Mouse (Mus musculus): ENCODE measurements around the gene Paqr6. TPM values are rescaled to one million over a fixed set of nuclear protein-coding genes. Genes with fewer than 3 reads are reported as not detected.

Gene Paqr6
- 15.9 and 17.2 TPM in 2 replicates for polyA plus RNA-seq (2012; rRNA removed)
- polyA plus RNA-seq (2014; fragmentation: Nextera tagmentation; extraction: Ambion mirVana), result 13.9 and 15.1 TPM in 2 replicates

GRCm38 (mm10) chr3:88364337-88364736 is at the start of gene Paqr6:
Gene Paqr6 (plus strand): TSS chr3:88364584.
- Histone ChIP-seq H3K27me3 (ENCODE audit: control insufficient read depth, insufficient read depth, low read length) (peaks cover 16% of the 10 kb centered on the region), H3K4me2 (replicated peaks; ENCODE audit: low read depth, low read length, severe bottlenecking) (peak within 1 kb of the TSS; percentile 40), H3K4me1 (ENCODE audit: control insufficient read depth, insufficient read depth, low read length) (0 out of 2 replicates have a peak, but pooled peaks cover 5% of the 10 kb centered on the region), H3K9me3 (ENCODE audit: control insufficient read depth, low read length) (no peaks in the 10 kb centered on the region), H3K36me3 (ENCODE audit: control insufficient read depth, insufficient read depth, low read length) (peaks cover 30% of the 10 kb centered on the region), H3K27ac (replicated peaks; ENCODE audit: low read depth, low read length) (0 out of 2 replicates have a peak within 1 kb of the TSS, but pooled peaks have one; percentile 7), H3K9ac (ENCODE audit: low read depth, low read length, severe bottlenecking) (peak within 1 kb of the TSS; percentile 22; the same call in 1 of the 2 replicates), H3K4me3 (replicated peaks; ENCODE audit: low read length) (peak within 1 kb of the TSS; percentile 24)
- no peak for TF ChIP-seq POLR2A (IDR thresholded peaks at IDR 0.05; ENCODE audit: borderline replicate concordance, extremely low read depth, insufficient read depth, insufficient read length)
- 0 out of 2 replicates have a peak, but pooled peaks have one; percentile 31 for ATAC-seq (ENCODE audit: low FRiP score, low read depth)
- peak; percentile 52 for DNase-seq (ENCODE audit: low spot score)
- 2% methylated on average over 15 of the region's 16 CpGs for WGBS

GRCm38 (mm10) chr3:88324951-88325405 is 39.4 kb upstream of the Paqr6 start, which contains the start of gene Glmp:
Gene Glmp (plus strand): TSS chr3:88325023.
- peak within 1 kb of the TSS; percentile 80 for H3K4me3 ChIP-seq (replicated peaks; ENCODE audit: low read length)
- ATAC-seq (ENCODE audit: low FRiP score, low read depth) (peak; percentile 83), DNase-seq (ENCODE audit: low spot score) (peak; percentile 84)
- H3K27ac ChIP-seq (replicated peaks; ENCODE audit: low read depth, low read length), result no peak within 1 kb of the TSS
- H3K4me2 ChIP-seq (replicated peaks; ENCODE audit: low read depth, low read length, severe bottlenecking), result peak within 1 kb of the TSS; percentile 80
- 2% methylated on average over 10 of the region's 10 CpGs for whole genome bisulfite sequencing
- peaks cover 7% of the 10 kb centered on the region for H3K4me1 ChIP-seq (ENCODE audit: control insufficient read depth, insufficient read depth, low read length)
- H3K9me3 ChIP-seq (ENCODE audit: control insufficient read depth, low read length), result no peaks in the 10 kb centered on the region
- H3K9ac ChIP-seq (ENCODE audit: low read depth, low read length, severe bottlenecking), result peak within 1 kb of the TSS; percentile 80
- peaks cover 65% of the 10 kb centered on the region for H3K36me3 ChIP-seq (ENCODE audit: control insufficient read depth, insufficient read depth, low read length)
- no peaks in the 10 kb centered on the region for H3K27me3 ChIP-seq (ENCODE audit: control insufficient read depth, insufficient read depth, low read length)
- TF ChIP-seq POLR2A (IDR thresholded peaks at IDR 0.05; ENCODE audit: borderline replicate concordance, extremely low read depth, insufficient read depth, insufficient read length), result no peak

- WGBS, result 46% methylated on average over 5 of the region's 5 CpGs
- Histone ChIP-seq H3K27me3 (ENCODE audit: control insufficient read depth, insufficient read depth, low read length) (no peaks in the 10 kb centered on the region), H3K4me3 (replicated peaks; ENCODE audit: low read length) (no peak overlapping the region), H3K27ac (replicated peaks; ENCODE audit: low read depth, low read length) (no peak overlapping the region), H3K9me3 (ENCODE audit: control insufficient read depth, low read length) (no peaks in the 10 kb centered on the region), H3K9ac (ENCODE audit: low read depth, low read length, severe bottlenecking) (no peak overlapping the region), H3K36me3 (ENCODE audit: control insufficient read depth, insufficient read depth, low read length) (peaks cover 33% of the 10 kb centered on the region), H3K4me2 (replicated peaks; ENCODE audit: low read depth, low read length, severe bottlenecking) (no peak overlapping the region), H3K4me1 (ENCODE audit: control insufficient read depth, insufficient read depth, low read length) (peaks cover 7% of the 10 kb centered on the region)
- DNase-seq (ENCODE audit: low spot score) (no peak), ATAC-seq (ENCODE audit: low FRiP score, low read depth) (no peak)
- TF ChIP-seq POLR2A (IDR thresholded peaks at IDR 0.05; ENCODE audit: borderline replicate concordance, extremely low read depth, insufficient read depth, insufficient read length), result no peak
Observed at GRCm38 (mm10) chr3:88328956-88329355, 35.4 kb upstream of the Paqr6 start.

- H3K36me3 ChIP-seq (ENCODE audit: control insufficient read depth, insufficient read depth, low read length), result peaks cover 33% of the 10 kb centered on the region
- H3K27me3 ChIP-seq (ENCODE audit: control insufficient read depth, insufficient read depth, low read length), result no peaks in the 10 kb centered on the region
- DNase-seq (ENCODE audit: low spot score) (no peak), ATAC-seq (ENCODE audit: low FRiP score, low read depth) (no peak)
- H3K4me1 ChIP-seq (ENCODE audit: control insufficient read depth, insufficient read depth, low read length), result 0 out of 2 replicates have a peak, but pooled peaks cover 6% of the 10 kb centered on the region
- H3K4me2 ChIP-seq (replicated peaks; ENCODE audit: low read depth, low read length, severe bottlenecking), result no peak overlapping the region
- H3K9me3 ChIP-seq (ENCODE audit: control insufficient read depth, low read length), result no peaks in the 10 kb centered on the region
- no peak overlapping the region for H3K27ac ChIP-seq (replicated peaks; ENCODE audit: low read depth, low read length)
- no peak for TF ChIP-seq POLR2A (IDR thresholded peaks at IDR 0.05; ENCODE audit: borderline replicate concordance, extremely low read depth, insufficient read depth, insufficient read length)
- H3K4me3 ChIP-seq (replicated peaks; ENCODE audit: low read length), result no peak overlapping the region
- 36% methylated on average over 2 of the region's 2 CpGs for WGBS
- H3K9ac ChIP-seq (ENCODE audit: low read depth, low read length, severe bottlenecking), result no peak overlapping the region
Observed at GRCm38 (mm10) chr3:88331282-88331681, 33.1 kb upstream of the Paqr6 start.

- WGBS, result 47% methylated on average over 12 of the region's 12 CpGs
- Histone ChIP-seq H3K36me3 (ENCODE audit: control insufficient read depth, insufficient read depth, low read length) (peaks cover 10% of the 10 kb centered on the region; the same call in 1 of the 2 replicates), H3K9ac (ENCODE audit: low read depth, low read length, severe bottlenecking) (no peak overlapping the region), H3K4me1 (ENCODE audit: control insufficient read depth, insufficient read depth, low read length) (peaks cover 12% of the 10 kb centered on the region), H3K27me3 (ENCODE audit: control insufficient read depth, insufficient read depth, low read length) (no peaks in the 10 kb centered on the region), H3K4me2 (replicated peaks; ENCODE audit: low read depth, low read length, severe bottlenecking) (peak overlapping the region; percentile 64; the same call in 1 of the 2 replicates), H3K9me3 (ENCODE audit: control insufficient read depth, low read length) (no peaks in the 10 kb centered on the region), H3K27ac (replicated peaks; ENCODE audit: low read depth, low read length) (no peak overlapping the region), H3K4me3 (replicated peaks; ENCODE audit: low read length) (0 out of 2 replicates have a peak overlapping the region, but pooled peaks have one; percentile 0)
- DNase-seq (ENCODE audit: low spot score), result no peak
- ATAC-seq (ENCODE audit: low FRiP score, low read depth), result no peak
- no peak for TF ChIP-seq POLR2A (IDR thresholded peaks at IDR 0.05; ENCODE audit: borderline replicate concordance, extremely low read depth, insufficient read depth, insufficient read length)
Observed at GRCm38 (mm10) chr3:88334029-88334658, 30.2 kb upstream of the Paqr6 start.

Data from limb, embryonic 14.5 days (tissue).